Mouse (Mus musculus): ENCODE data around the gene Dok5. TPM values are rescaled to one million over a fixed set of nuclear protein-coding genes. Genes with fewer than 3 reads are reported as not detected.
A peak's percentile ranks its signal among the peaks of the same experiment; 100 is the strongest.

Dok5 gene
- total RNA-seq, 2 experiments from 2014 or later = 1.7 to 1.9 TPM

- DNase-seq (ENCODE audit: low spot score in 2 of 2) = no peak
Observed at GRCm38 (mm10) chr2:170856085-170856484, 124.5 kb downstream of the Dok5 start.

DNA sequence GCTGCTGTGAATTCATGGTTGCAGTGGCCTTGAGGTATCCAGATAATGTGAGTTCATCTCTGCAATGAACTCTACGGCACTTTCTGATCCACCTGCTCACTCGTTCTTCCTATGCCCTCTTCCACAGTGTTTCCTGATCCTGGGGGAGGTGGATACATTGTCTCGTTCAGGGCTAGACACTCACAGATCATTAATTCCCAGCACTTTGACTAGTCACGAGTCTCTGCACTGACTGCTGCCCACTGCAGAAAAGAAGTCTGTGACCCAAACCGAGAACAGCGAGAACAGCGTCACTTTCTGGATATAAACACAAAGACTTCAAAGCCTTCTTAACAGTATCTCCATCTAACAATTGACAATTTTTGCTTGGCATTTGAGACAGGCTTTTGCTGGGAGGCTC, 125.9 kb downstream of the Dok5 start:
- DNase-seq (ENCODE audit: low spot score in 2 of 2) = no peak

- DNase-seq (ENCODE audit: low spot score in 2 of 2) = no peak
Observed at GRCm38 (mm10) chr2:170858640-170859039, 127.0 kb downstream of the Dok5 start.

DNA sequence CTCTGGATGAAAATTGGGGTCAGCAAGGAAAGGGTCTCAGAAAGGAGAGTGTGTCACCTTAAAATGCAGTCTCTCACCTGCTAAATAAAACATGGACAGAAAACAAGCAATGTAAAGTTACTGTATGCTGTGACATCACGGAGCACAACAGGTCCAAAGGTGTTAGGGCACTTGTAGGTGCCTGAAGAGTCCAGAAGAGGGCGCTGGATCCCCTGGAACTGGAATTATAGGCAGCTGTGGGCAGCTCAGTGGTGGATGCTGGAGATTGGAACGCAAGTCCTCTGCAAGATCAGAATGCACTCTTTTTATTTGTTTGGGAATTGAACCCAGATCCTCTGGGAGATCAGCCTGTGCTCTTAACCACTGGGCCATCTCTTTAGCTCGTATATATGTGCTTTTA, 129.0 kb downstream of the Dok5 start:
- no peak for DNase-seq (ENCODE audit: low spot score in 2 of 2)

DNA sequence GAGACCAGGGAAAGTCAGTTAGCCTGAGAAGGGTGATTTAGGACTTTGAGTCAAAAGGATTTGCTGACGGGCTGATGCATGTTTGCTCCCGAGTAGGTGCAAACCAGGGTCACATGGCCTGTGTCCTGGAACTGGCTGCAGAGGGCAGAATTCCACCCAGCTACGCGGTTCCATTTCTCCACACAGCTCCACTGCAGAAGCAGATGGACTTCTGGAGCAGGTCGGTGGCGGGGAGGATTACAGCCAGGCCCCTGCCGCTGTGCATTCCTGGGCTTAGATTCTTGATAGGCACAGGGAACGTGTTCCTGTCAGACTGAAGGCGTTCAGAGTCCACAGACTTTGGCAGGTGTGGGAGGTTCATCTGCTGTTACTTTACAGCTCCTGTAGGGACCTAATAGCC, 131.2 kb downstream of the Dok5 start:
- DNase-seq (ENCODE audit: low spot score in 2 of 2) = no peak

DNA sequence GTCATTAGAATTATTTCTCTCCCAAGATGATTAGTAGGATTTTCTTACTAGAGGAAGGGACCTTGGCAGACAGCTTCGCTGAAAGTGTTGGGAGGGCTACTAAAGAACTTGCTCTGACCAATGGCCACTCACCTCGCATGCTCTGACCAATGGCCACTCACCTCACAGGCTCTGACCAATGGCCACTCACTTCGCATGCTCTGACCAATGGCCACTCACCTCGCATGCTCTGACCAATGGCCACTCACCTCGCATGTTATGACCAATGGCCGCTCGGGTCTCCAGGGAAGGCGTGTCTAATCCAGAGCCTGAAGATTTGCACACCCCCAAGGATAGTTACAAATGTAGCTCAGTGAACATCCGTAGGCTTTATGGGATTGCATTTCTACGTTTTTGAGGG, 131.6 kb downstream of the Dok5 start:
- DNase-seq (ENCODE audit: low spot score in 2 of 2) = no peak

DNA sequence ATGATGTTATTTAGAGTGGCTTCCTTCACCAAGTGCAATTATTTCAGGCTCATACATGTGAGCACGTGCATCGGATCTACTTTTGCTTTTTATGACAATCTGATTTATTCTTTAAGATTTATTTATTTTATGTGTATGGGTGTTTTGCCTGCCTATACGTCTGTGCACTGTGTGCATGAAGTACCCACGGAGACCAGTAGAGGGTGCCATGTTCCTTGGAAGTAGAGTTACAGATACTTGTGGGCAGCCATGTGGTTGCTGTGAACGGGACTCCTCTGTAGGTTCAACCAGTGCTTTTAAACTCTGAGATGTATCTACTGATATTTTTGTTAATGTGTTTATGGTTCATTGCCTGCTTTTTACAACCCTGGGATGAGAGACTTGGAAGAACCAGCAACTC, 132.4 kb downstream of the Dok5 start:
- DNase-seq (ENCODE audit: low spot score in 2 of 2) = no peak

DNA sequence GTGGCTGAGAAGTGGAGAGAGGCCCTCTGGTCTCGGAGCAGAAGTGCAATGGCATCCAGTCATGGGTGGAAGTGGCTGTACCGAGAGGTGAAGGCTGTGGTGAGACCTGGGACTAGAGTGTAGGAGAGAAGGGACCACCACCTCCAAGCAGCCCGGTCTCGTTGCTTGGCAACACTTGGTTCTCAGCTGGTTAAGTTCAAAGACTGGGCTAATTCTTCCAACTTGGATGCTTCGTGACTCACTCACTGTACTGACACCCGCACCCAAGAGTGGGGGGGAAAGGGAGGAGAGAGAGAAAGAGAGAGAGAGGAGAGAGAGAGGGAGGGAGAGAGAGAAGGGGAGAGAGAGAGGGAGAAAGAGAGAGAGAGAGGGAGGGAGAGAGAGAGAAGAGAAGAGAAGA, 133.2 kb downstream of the Dok5 start:
- DNase-seq (ENCODE audit: low spot score in 2 of 2) = no peak

DNA sequence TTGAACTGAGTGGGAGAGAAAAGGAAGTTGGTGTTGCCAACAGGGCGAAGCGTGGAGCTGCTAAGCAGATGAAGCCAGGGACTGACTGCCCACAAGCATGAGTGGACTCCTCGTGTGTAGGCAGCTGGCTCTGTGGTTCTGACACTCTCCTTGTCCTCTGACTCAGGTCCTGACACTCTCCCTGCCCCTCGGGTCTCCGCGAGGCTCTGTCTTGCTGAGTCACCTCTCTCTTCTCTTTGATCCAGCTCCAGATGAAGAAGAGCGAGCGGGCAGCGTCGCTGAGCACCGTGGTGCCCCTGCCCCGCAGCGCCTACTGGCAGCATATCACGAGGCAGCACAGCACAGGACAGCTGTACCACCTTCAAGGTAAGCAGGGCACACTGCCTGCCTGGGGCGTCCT, 139.0 kb downstream of the Dok5 start:
- DNase-seq (ENCODE audit: low spot score in 2 of 2) = no peak

DNA sequence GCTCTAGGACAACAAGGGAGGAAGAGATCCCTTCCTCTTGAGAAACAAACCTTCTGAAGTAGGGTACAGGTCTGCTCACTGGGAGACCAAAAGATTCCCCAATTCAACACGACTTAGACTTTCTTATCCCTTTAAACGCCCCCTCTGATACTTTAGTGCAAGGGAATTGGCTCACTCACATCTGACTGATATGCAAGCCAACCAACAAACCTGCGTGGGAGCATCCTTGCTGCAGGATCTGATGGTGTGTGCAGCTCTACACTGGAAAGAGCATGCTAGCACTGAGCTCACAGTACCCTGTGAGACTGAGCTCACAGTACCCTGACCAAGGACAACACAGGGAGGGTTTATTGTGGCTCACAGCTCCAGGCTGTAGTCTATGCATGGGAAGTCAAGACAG, 139.9 kb downstream of the Dok5 start:
- DNase-seq (ENCODE audit: low spot score in 2 of 2) = no peak

DNA sequence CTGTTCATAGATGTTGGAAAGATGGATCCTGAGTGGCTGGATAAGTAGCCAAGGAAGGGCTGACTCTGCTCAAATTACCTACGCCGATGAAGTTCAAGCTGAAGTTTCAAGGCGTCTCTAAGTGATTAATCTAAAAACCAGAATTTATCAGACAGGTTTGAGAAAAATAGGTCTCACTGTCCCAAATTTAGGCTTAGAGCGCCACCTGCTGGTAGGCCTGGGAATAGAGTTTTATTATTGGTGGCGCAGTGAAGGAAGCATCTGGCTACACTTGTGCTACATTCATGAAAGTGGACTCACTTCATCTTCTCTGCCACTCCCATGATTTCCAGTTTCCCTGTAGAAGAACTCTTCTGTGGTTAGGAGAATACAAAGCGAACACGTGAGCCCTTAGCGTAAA, 141.8 kb downstream of the Dok5 start:
- peak; percentile 56 to 64 for DNase-seq (ENCODE audit: low spot score in 2 of 2)

DNA sequence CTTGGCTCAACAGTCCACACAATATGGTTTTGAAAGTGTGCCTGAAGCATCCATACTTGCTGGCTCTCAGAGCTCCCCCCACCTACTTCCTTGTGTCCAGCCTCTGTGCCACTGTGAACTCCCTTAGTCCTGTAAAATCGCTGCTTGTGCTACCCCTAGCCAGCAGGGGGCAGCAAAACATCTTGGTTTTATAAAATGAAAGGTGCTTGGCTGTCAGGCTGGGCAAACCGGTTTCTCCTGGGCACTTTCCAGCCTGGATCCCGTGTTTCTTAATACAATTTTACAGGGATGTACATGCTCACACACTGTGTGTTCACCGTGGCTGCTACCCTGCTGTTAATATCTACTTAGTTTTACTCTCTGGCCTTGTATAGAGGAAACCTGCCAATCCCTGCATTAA, 145.9 kb downstream of the Dok5 start:
- peak; percentile 57 to 60 for DNase-seq (ENCODE audit: low spot score in 2 of 2)

GRCm38 (mm10) chr2:170877936-170878335, 146.3 kb downstream of the Dok5 start:
- DNase-seq (ENCODE audit: low spot score in 2 of 2) = no peak

DNA sequence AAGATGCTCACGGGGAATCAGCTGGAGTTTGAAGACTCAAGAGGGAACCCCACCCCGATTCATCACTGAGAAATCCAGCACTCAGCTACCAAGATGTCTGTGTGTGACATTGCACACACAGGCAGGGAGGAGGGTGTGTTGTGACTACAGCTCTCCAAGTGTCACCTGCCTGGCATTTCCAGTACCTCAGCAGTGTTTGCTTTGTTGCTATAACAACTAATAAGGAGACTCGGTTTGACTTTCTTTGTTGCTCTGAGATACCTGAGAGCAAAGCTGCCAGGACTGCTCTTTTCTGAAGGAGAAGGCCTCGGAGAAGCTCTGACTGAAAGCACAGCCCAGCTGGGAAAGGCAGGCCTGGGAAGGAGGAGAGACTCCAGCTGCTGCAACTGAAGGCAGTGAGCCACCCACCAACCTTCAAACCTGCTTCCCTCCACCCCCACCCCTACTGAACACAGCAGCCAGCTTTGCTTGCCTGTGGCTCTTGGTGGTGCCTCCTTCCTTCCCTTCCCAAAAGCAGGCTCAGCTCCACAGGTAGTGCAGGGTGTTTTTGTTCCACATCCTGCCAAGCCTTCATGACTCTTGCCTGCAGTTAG, 152.7 kb downstream of the Dok5 start:
- no peak for DNase-seq (ENCODE audit: low spot score in 2 of 2)

GRCm38 (mm10) chr2:170887984-170888383, 156.4 kb downstream of the Dok5 start:
- DNase-seq (ENCODE audit: low spot score in 2 of 2) = no peak

DNA sequence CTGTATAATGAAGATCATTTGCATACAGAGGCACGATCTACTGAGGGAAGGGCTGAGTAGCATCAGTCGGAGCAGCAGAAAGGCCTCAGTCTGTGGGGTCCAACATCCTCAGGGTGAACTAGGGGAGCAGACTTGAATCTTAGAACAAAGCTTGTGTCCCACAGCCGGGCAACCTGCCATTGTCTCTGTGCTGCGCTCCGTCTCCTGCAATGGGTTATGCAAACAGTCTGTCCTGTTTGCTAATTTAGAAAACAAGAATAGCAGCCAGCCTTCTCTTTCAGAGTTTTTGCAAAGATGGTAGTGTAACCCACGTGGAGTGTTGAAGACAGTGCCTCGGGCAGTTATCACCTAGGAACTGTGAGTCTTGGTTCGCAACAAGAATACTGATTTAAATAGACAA, 163.5 kb downstream of the Dok5 start:
- no peak for DNase-seq (ENCODE audit: low spot score in 2 of 2)

- DNase-seq (ENCODE audit: low spot score in 2 of 2) = no peak
Observed at GRCm38 (mm10) chr2:170902204-170903028, 170.8 kb downstream of the Dok5 start.

GRCm38 (mm10) chr2:170903029-170903306, 171.4 kb downstream of the Dok5 start:
- DNase-seq (ENCODE audit: low spot score in 2 of 2) = no peak

DNA sequence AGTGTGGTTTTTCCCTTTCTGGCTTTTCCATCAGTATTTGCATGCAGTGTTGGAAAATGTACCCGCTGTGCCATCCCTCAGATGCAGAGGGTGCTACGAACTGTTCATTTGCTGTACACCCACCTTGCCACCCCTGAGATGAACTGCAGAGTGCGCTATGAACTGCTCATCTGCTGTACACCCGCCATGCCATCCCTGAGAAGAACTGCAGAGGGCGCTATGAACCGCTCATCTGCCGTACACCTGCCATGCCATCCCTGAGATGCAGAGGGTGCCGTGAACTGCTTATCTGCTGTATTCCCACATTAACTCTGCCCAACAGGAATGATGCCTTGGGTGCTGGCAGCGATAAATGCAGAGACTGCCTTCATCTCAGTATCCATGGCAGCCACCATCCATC, 171.8 kb downstream of the Dok5 start:
- no peak for DNase-seq (ENCODE audit: low spot score in 2 of 2)

GRCm38 (mm10) chr2:170912589-170913223, 181.1 kb downstream of the Dok5 start:
- DNase-seq (ENCODE audit: low spot score in 2 of 2) = peak in 1 of 2 experiments; percentile 20

DNA sequence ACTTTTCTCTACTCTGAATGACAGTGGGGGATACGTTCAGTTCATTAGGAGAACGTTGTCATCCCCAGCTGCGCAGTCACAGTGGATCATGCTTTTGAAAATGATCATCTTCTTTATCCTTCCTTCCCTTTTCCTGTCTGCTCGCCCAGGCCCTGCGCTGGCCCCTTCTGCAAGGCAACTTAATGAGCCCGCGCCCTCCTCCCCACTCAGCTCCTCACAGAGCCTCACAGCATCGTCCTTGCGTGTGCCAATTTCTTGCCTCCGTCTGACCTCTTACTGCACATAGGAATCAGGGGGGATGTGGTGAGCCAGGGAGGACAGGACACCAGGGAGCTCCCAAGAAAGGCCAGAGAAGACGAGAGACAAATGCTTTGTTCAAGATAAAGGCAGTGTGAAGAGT, 182.3 kb downstream of the Dok5 start:
- no peak for DNase-seq (ENCODE audit: low spot score in 2 of 2)

GRCm38 (mm10) chr2:170915646-170916045, 184.0 kb downstream of the Dok5 start:
- DNase-seq (ENCODE audit: low spot score in 2 of 2) = no peak

- DNase-seq (ENCODE audit: low spot score in 2 of 2) = no peak
Observed at GRCm38 (mm10) chr2:170922260-170922659, 190.7 kb downstream of the Dok5 start.

Data from adrenal gland, postnatal 4 days (tissue).